Mouse (Mus musculus): ENCODE measurements around the gene Kif28. TPM values are rescaled to one million over a fixed set of nuclear protein-coding genes. Genes with fewer than 3 reads are reported as not detected.

The Kif28 gene
- not detected in 2 replicates for polyA plus RNA-seq (2014; fragmentation: Nextera tagmentation; extraction: Ambion mirVana)

- H3K4me2 ChIP-seq, result no peak within 1 kb of the TSS
- 90% methylated on average over 9 of the region's 9 CpGs for WGBS
- no peaks in the 10 kb centered on the region for H3K4me1 ChIP-seq (replicated peaks; ENCODE audit: control insufficient read depth, insufficient read depth, low read length)
- peaks cover 31% of the 10 kb centered on the region for H3K36me3 ChIP-seq (ENCODE audit: control insufficient read depth, insufficient read depth, low read length)
- H3K9ac ChIP-seq (ENCODE audit: low read depth, low read length), result no peak within 1 kb of the TSS
- H3K27me3 ChIP-seq (replicated peaks; ENCODE audit: control insufficient read depth, insufficient read depth, low read length), result no peaks in the 10 kb centered on the region
- H3K27ac ChIP-seq (ENCODE audit: low read depth, low read length), result no peak within 1 kb of the TSS
- ATAC-seq (replicated peaks; ENCODE audit: low FRiP score) (no peak), DNase-seq (ENCODE audit: low spot score) (no peak)
- H3K4me3 ChIP-seq (ENCODE audit: low read depth, low read length), result no peak within 1 kb of the TSS
- no peaks in the 10 kb centered on the region for H3K9me3 ChIP-seq (ENCODE audit: control insufficient read depth, low read length)
Observed at GRCm38 (mm10) chr1:179745171-179745570, at the start of gene Kif28. Gene Kif28, minus strand, starts transcription at chr1:179745271.

- no peaks in the 10 kb centered on the region for H3K27me3 ChIP-seq (replicated peaks; ENCODE audit: control insufficient read depth, insufficient read depth, low read length)
- H3K4me2 ChIP-seq, result no peak overlapping the region
- no peaks in the 10 kb centered on the region for H3K4me1 ChIP-seq (replicated peaks; ENCODE audit: control insufficient read depth, insufficient read depth, low read length)
- peaks cover 57% of the 10 kb centered on the region for H3K36me3 ChIP-seq (ENCODE audit: control insufficient read depth, insufficient read depth, low read length)
- H3K4me3 ChIP-seq (ENCODE audit: low read depth, low read length), result no peak overlapping the region
- H3K9ac ChIP-seq (ENCODE audit: low read depth, low read length), result no peak overlapping the region
- no peak for DNase-seq (ENCODE audit: low spot score)
- ATAC-seq (replicated peaks; ENCODE audit: low FRiP score), result no peak
- WGBS, result 64% methylated on average over 4 of the region's 4 CpGs
- no peaks in the 10 kb centered on the region for H3K9me3 ChIP-seq (ENCODE audit: control insufficient read depth, low read length)
- H3K27ac ChIP-seq (ENCODE audit: low read depth, low read length), result no peak overlapping the region
Observed at GRCm38 (mm10) chr1:179787281-179787680, 42.2 kb upstream of the Kif28 start.

- no peak overlapping the region for H3K27ac ChIP-seq (ENCODE audit: low read depth, low read length)
- no peak for DNase-seq (ENCODE audit: low spot score)
- no peaks in the 10 kb centered on the region for H3K27me3 ChIP-seq (replicated peaks; ENCODE audit: control insufficient read depth, insufficient read depth, low read length)
- H3K4me3 ChIP-seq (ENCODE audit: low read depth, low read length), result no peak overlapping the region
- H3K36me3 ChIP-seq (ENCODE audit: control insufficient read depth, insufficient read depth, low read length), result peaks cover 55% of the 10 kb centered on the region
- ATAC-seq (replicated peaks; ENCODE audit: low FRiP score), result no peak
- no peak overlapping the region for H3K4me2 ChIP-seq
- H3K4me1 ChIP-seq (replicated peaks; ENCODE audit: control insufficient read depth, insufficient read depth, low read length), result no peaks in the 10 kb centered on the region
- no peaks in the 10 kb centered on the region for H3K9me3 ChIP-seq (ENCODE audit: control insufficient read depth, low read length)
- WGBS, result 83% methylated on average over 5 of the region's 5 CpGs
- no peak overlapping the region for H3K9ac ChIP-seq (ENCODE audit: low read depth, low read length)
Observed at GRCm38 (mm10) chr1:179785502-179785901, 40.4 kb upstream of the Kif28 start.

- DNase-seq (ENCODE audit: low spot score) (no peak), ATAC-seq (replicated peaks; ENCODE audit: low FRiP score) (no peak)
- no peak overlapping the region for H3K4me2 ChIP-seq
- no peaks in the 10 kb centered on the region for H3K27me3 ChIP-seq (replicated peaks; ENCODE audit: control insufficient read depth, insufficient read depth, low read length)
- H3K4me3 ChIP-seq (ENCODE audit: low read depth, low read length), result no peak overlapping the region
- whole genome bisulfite sequencing, result 90% methylated on average over 4 of the region's 4 CpGs
- H3K9me3 ChIP-seq (ENCODE audit: control insufficient read depth, low read length), result no peaks in the 10 kb centered on the region
- no peak overlapping the region for H3K9ac ChIP-seq (ENCODE audit: low read depth, low read length)
- no peaks in the 10 kb centered on the region for H3K4me1 ChIP-seq (replicated peaks; ENCODE audit: control insufficient read depth, insufficient read depth, low read length)
- no peak overlapping the region for H3K27ac ChIP-seq (ENCODE audit: low read depth, low read length)
- peaks cover 49% of the 10 kb centered on the region for H3K36me3 ChIP-seq (ENCODE audit: control insufficient read depth, insufficient read depth, low read length)
Observed at GRCm38 (mm10) chr1:179784098-179784497, 39.0 kb upstream of the Kif28 start.

- DNase-seq (ENCODE audit: low spot score), result no peak
- H3K36me3 ChIP-seq (ENCODE audit: control insufficient read depth, insufficient read depth, low read length), result peaks cover 52% of the 10 kb centered on the region
Observed at GRCm38 (mm10) chr1:179776831-179777230, 31.8 kb upstream of the Kif28 start.

GRCm38 (mm10) chr1:179760553-179760952 is 15.5 kb upstream of the Kif28 start:
- no peak overlapping the region for H3K9ac ChIP-seq (ENCODE audit: low read depth, low read length)
- no peaks in the 10 kb centered on the region for H3K4me1 ChIP-seq (replicated peaks; ENCODE audit: control insufficient read depth, insufficient read depth, low read length)
- peaks cover 44% of the 10 kb centered on the region for H3K36me3 ChIP-seq (ENCODE audit: control insufficient read depth, insufficient read depth, low read length)
- ATAC-seq (replicated peaks; ENCODE audit: low FRiP score) (no peak), DNase-seq (ENCODE audit: low spot score) (no peak)
- 86% methylated on average over 4 of the region's 4 CpGs for WGBS
- H3K4me2 ChIP-seq, result no peak overlapping the region
- no peak overlapping the region for H3K4me3 ChIP-seq (ENCODE audit: low read depth, low read length)
- H3K27me3 ChIP-seq (replicated peaks; ENCODE audit: control insufficient read depth, insufficient read depth, low read length), result no peaks in the 10 kb centered on the region
- H3K9me3 ChIP-seq (ENCODE audit: control insufficient read depth, low read length), result no peaks in the 10 kb centered on the region
- H3K27ac ChIP-seq (ENCODE audit: low read depth, low read length), result no peak overlapping the region

More at GRCm38 (mm10) chr1:179776831-179777230, 31.8 kb upstream of the Kif28 start:
- H3K27me3 ChIP-seq (replicated peaks; ENCODE audit: control insufficient read depth, insufficient read depth, low read length), result no peaks in the 10 kb centered on the region
- H3K27ac ChIP-seq (ENCODE audit: low read depth, low read length), result no peak overlapping the region
- ATAC-seq (replicated peaks; ENCODE audit: low FRiP score), result no peak
- 91% methylated on average over 8 of the region's 8 CpGs for WGBS
- H3K4me1 ChIP-seq (replicated peaks; ENCODE audit: control insufficient read depth, insufficient read depth, low read length), result no peaks in the 10 kb centered on the region
- H3K4me2 ChIP-seq, result no peak overlapping the region
- H3K9ac ChIP-seq (ENCODE audit: low read depth, low read length), result no peak overlapping the region
- no peak overlapping the region for H3K4me3 ChIP-seq (ENCODE audit: low read depth, low read length)
- H3K9me3 ChIP-seq (ENCODE audit: control insufficient read depth, low read length), result no peaks in the 10 kb centered on the region

- peaks cover 44% of the 10 kb centered on the region for H3K36me3 ChIP-seq (ENCODE audit: control insufficient read depth, insufficient read depth, low read length)
- WGBS, result 85% methylated on average over 5 of the region's 5 CpGs
- DNase-seq (ENCODE audit: low spot score), result no peak
- no peaks in the 10 kb centered on the region for H3K9me3 ChIP-seq (ENCODE audit: control insufficient read depth, low read length)
- no peak overlapping the region for H3K4me3 ChIP-seq (ENCODE audit: low read depth, low read length)
- ATAC-seq (replicated peaks; ENCODE audit: low FRiP score), result no peak
- no peak overlapping the region for H3K27ac ChIP-seq (ENCODE audit: low read depth, low read length)
- H3K4me2 ChIP-seq, result no peak overlapping the region
- H3K4me1 ChIP-seq (replicated peaks; ENCODE audit: control insufficient read depth, insufficient read depth, low read length), result no peaks in the 10 kb centered on the region
- no peak overlapping the region for H3K9ac ChIP-seq (ENCODE audit: low read depth, low read length)
- H3K27me3 ChIP-seq (replicated peaks; ENCODE audit: control insufficient read depth, insufficient read depth, low read length), result no peaks in the 10 kb centered on the region
Observed at GRCm38 (mm10) chr1:179760086-179760485, 15.0 kb upstream of the Kif28 start.

GRCm38 (mm10) chr1:179756477-179756876 is 11.4 kb upstream of the Kif28 start:
- peaks cover 49% of the 10 kb centered on the region for H3K36me3 ChIP-seq (ENCODE audit: control insufficient read depth, insufficient read depth, low read length)
- no peaks in the 10 kb centered on the region for H3K4me1 ChIP-seq (replicated peaks; ENCODE audit: control insufficient read depth, insufficient read depth, low read length)
- H3K4me2 ChIP-seq, result no peak overlapping the region
- H3K9ac ChIP-seq (ENCODE audit: low read depth, low read length), result no peak overlapping the region
- ATAC-seq (replicated peaks; ENCODE audit: low FRiP score), result no peak
- DNase-seq (ENCODE audit: low spot score), result no peak
- no peaks in the 10 kb centered on the region for H3K9me3 ChIP-seq (ENCODE audit: control insufficient read depth, low read length)
- H3K27ac ChIP-seq (ENCODE audit: low read depth, low read length), result no peak overlapping the region
- H3K4me3 ChIP-seq (ENCODE audit: low read depth, low read length), result no peak overlapping the region
- no peaks in the 10 kb centered on the region for H3K27me3 ChIP-seq (replicated peaks; ENCODE audit: control insufficient read depth, insufficient read depth, low read length)

GRCm38 (mm10) chr1:179753006-179753405 is 7.9 kb upstream of the Kif28 start:
- Histone ChIP-seq H3K9me3 (ENCODE audit: control insufficient read depth, low read length) (no peaks in the 10 kb centered on the region), H3K36me3 (ENCODE audit: control insufficient read depth, insufficient read depth, low read length) (peaks cover 51% of the 10 kb centered on the region), H3K9ac (ENCODE audit: low read depth, low read length) (no peak overlapping the region), H3K4me2 (no peak overlapping the region), H3K4me3 (ENCODE audit: low read depth, low read length) (no peak overlapping the region), H3K4me1 (replicated peaks; ENCODE audit: control insufficient read depth, insufficient read depth, low read length) (no peaks in the 10 kb centered on the region), H3K27ac (ENCODE audit: low read depth, low read length) (no peak overlapping the region), H3K27me3 (replicated peaks; ENCODE audit: control insufficient read depth, insufficient read depth, low read length) (no peaks in the 10 kb centered on the region)
- DNase-seq (ENCODE audit: low spot score), result no peak
- ATAC-seq (replicated peaks; ENCODE audit: low FRiP score), result no peak
- whole genome bisulfite sequencing, result 90% methylated on average over 8 of the region's 8 CpGs

Measured in liver, embryonic 11.5 days (tissue).